Mouse (Mus musculus): ENCODE data around the gene Svs3b. TPM values are rescaled to one million over a fixed set of nuclear protein-coding genes. Genes with fewer than 3 reads are reported as not detected.
"Not testable (repeated sequence)": the region's sequence is repeated elsewhere in the genome, so short reads cannot be mapped to it uniquely, and the experiment has no call there.

Svs3b gene
- total RNA-seq (2014; fragmentation: Nextera tagmentation), result not detected in 2 replicates
- total RNA-seq (2017), result not detected in 2 replicates

DNA sequence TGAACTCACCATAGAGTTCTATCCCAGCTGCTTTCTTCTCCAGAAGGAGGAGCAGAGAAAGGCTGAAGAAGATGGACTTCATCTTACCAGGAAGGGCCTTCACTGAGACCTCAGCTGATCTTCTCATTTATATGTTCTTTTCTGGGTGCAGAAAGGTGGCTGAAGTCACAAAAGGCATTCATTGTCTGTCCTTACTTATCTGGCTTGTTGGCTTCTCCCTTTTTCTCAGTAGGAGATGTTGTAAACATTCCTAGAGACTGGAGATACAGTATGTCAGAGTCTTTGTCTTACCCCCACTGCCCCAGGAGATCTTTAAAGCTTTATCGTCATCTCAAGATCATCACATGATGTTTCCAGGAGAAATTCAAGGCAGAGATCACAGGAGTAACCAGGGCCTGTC, at the start of gene Svs3b:
Gene Svs3b, minus strand, starts transcription at position 101 of the 400 bp plus-strand sequence.
- ATAC-seq (replicated peaks; ENCODE audit: poor library complexity, severe bottlenecking), result not testable (repeated sequence)

DNA sequence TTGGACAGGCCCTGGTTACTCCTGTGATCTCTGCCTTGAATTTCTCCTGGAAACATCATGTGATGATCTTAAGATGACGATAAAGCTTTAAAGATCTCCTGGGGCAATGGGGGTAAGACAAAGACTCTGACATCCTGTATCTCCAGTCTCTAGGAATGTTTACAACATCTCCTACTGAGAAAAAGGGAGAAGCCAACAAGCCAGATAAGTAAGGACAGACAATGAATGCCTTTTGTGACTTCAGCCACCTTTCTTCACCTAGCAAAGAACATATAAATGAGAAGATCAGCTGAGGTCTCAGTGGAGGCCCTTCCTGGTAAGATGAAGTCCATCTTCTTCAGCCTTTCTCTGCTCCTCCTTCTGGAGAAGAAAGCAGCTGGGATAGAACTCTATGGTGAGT, 32.5 kb upstream of the Svs3b start, which contains the start of gene Svs3a:
Gene Svs3a, plus strand, starts transcription at position 301 of the 400 bp plus-strand sequence.
- not testable (repeated sequence) for ATAC-seq (replicated peaks; ENCODE audit: poor library complexity, severe bottlenecking)

DNA sequence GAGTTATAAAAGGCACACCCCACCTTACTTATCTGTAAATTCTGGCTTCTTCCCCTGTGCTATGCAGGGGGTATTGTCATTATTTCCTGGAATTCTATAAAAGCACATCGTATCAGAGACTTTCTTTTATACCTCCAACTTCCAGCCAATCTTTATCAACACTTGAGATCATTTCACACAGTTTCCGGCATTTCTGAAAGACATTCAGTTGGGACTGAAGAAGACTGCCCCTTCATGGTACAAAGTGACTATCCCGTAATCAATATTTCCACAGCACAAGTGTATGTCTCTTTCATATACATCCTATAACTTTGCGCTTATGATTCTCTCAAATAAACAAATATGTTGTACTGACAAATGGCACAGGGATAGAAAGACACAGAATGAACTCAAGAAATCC, 21.9 kb upstream of the Svs3b start, which contains the start of gene Svs4:
Gene Svs4, minus strand, starts transcription at position 101 of the 400 bp plus-strand sequence.
- no peak for ATAC-seq (replicated peaks; ENCODE audit: poor library complexity, severe bottlenecking)

DNA sequence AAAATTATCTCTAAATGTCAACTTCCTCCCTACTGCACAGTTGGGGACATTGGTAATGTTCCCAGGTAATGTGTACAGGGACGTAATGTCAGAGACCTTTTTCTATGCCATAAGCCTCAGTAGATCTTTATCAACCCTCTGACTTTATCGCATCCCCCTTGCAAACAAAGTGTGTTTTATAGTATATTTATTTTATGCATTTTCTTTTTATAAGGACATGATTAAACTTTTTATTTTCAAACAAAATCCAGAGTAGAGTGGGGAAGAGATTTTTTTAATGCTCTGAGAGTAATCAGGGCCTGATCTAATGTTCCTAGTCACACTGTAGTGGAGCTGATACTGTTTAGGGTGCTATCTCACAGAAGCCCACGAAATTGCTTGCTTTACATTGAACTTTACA, 18.1 kb downstream of the Svs3b start, which contains the start of gene Svs2:
Gene Svs2, minus strand, starts transcription at position 101 of the 400 bp plus-strand sequence.
- no peak for ATAC-seq (replicated peaks; ENCODE audit: poor library complexity, severe bottlenecking)

DNA sequence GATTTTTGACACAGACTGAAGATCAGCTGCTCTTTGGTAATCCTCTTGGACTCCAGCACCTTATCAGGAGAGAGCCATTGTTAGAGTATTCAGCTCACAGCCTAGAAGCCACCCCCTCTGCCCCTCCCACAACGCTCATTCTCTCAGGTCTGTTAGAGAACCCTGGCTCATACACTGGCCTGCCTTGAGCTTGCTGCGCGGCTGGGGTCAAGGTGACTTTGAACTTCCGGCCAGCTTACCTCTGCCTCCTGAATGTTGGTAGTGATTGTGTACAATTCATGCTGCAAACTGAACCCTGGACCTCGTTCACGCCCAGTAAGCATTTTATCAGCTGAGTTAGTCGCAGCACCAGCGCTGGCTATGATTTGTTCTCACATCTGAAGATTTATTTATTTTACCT, 23.8 kb downstream of the Svs3b start:
- ATAC-seq (replicated peaks; ENCODE audit: poor library complexity, severe bottlenecking), result no peak

DNA sequence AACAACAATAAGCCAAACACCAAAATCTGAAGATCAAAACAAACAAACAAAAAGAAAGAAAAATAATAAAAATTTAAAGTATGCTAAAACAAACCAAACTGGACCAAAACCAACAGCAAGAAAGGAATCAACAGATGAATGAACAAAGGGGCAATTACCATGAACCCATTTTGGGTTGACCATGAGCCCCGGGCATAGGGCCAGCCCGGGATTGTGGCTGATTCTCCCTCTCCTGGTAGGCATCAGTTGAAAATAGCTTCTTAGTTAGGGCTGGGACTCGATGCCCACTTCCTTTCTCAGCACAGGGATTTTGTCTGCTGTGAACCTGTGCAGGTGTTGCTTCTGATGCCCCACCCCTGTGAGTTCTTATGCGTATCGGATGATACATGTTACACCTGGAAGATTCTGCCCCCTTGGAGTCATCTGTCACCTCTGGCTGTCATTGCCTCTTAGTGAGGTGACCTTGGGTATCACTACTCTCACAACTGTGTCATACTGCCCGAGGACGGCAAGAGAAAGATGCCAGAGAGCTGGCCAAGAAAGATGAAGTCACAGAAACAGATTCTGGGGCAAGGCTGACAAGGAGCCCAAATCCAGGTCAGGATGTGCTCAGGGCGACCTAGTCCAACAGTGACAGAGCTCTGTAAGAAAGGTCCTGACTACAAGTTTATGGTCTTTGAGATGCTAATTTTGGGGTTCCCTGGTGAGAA, 27.9 kb downstream of the Svs3b start:
- ATAC-seq (replicated peaks; ENCODE audit: poor library complexity, severe bottlenecking), result no peak

DNA sequence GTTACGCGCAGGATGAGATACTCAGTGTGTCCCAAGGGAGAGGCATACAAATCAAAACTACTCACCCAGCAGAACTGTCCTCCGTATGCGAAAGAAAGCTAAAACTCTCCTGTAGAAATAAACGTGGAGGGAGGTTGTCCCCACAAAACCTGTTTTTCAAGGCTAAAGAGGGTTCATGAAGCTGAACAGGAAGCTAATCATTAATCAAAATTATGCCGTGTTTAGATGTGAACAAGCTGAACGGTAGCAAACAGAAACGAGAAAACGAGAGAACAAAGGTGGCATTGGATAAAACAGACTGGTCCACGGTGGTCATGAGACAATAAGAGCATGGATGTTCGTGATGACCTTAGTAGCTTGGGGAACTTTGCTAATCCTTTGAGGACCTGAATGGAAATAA, 34.9 kb downstream of the Svs3b start, which contains the start of gene Wfdc15b:
Gene Wfdc15b, minus strand, starts transcription at position 139 of the 400 bp plus-strand sequence.
- no peak for ATAC-seq (replicated peaks; ENCODE audit: poor library complexity, severe bottlenecking)

DNA sequence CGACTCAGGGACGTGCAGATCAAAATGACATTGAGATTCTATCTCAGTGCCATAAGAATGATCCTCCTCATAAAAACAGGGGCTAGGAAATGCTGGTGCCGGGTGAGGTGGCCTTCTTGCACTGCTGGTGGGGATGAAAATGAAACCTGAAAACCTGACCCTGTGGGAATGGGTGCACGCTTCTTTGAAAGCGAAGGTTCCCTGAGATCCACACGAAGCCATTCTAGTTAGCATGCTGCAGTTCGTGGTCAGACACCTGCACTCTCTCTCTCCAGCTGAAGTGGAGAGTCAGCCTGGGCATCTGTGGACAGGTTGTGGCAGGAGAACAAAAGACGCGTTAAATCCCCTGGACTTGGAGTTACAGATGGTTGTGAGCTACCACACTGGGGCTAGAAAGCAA, 37.1 kb downstream of the Svs3b start:
- no peak for ATAC-seq (replicated peaks; ENCODE audit: poor library complexity, severe bottlenecking)

DNA sequence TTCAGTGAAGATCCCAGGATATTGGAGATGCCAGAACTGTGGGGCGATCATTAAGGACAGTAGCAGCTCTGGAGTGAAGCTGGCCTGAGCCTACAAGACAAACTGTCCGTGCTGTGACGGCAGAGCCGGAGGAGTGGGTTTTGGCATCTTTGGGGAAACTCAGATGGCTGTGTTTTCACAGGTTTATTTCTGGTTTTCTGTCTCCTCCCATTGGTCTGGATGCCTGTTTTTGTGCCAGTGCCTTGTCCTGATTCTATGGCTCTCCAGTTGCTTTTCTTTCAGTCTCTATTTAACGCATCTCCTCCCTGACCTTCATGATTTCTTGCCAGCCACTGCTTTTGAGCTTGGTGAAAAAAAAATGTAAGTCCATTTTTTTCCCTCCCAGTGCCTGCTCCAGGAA, 43.7 kb downstream of the Svs3b start:
- ATAC-seq (replicated peaks; ENCODE audit: poor library complexity, severe bottlenecking), result no peak

DNA sequence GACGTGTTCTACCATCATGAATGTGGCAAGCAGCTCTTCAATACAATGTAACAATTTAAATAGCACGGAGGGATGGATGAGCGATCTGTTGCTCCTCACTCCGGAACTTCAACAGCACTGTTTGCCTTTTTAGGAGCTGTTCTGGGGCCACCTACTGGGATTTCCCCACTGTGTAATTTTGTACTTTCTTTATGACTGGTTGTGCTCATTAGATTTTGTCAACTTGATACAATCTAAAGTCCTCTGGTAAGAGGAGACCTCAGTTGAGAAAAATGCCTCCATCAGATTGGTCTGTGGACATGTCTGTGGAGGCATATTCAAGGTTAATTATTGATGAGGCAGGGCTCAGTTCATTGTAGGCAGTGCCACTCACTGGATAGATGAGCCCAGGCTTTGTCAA, 45.5 kb downstream of the Svs3b start:
- no peak for ATAC-seq (replicated peaks; ENCODE audit: poor library complexity, severe bottlenecking)

DNA sequence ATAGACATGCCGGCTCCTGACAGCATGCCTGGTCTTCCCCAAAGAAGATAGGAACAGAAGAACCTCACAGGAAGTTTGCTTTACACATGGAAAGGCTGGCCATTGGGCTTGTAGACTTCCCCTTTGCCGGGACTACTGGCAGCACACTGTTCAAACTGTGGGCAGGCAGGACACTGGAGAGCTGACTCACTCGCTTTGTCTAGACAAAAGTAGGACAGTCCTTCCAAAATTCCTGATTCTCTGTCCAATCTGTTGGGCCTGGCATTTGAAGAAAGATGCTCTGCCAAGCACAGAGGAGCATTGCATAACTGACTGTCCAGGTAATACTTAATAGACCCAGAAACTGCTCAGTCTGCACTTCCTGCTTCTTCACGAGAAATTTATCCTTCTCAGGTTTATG, 49.8 kb downstream of the Svs3b start:
- ATAC-seq (replicated peaks; ENCODE audit: poor library complexity, severe bottlenecking), result no peak

DNA sequence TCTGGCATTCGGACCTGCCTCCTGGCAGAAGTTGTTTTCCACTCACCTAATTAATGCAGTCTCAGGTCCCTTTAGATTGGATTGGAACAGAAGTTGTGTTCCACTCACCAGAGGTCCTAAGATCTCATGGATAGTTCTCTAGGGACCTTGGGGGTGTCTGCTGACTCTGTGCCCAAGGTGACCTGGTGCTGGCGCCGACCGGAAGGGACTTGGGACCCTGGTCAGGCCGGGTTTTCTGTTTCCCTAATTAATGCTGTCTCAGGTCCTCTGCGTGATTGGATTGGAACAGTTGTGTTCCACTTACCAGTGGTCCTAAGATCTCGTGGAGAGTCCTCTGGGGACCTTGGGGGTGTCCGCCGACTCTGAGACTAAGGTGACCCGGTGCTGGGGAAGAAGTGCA, 50.4 kb downstream of the Svs3b start:
- not testable (repeated sequence) for ATAC-seq (replicated peaks; ENCODE audit: poor library complexity, severe bottlenecking)

Other genes with a start within 250 kb of the Svs3b start
- gene Pabpc1l, start 231.2 kb downstream of the Svs3b start, total RNA-seq (2014; fragmentation: Nextera tagmentation), result not detected in 2 replicates
- not detected in 2 replicates for gene Pabpc1l, start 231.2 kb downstream of the Svs3b start, total RNA-seq (2017)
- 132 and 145 TPM in 2 replicates for gene Stk4, start 186.3 kb downstream of the Svs3b start, total RNA-seq (2014; fragmentation: Nextera tagmentation)
- 123 and 133 TPM in 2 replicates for gene Stk4, start 186.3 kb downstream of the Svs3b start, total RNA-seq (2017)
- 58.6 and 64.2 TPM in 2 replicates for gene Tomm34, start 185.5 kb downstream of the Svs3b start, total RNA-seq (2014; fragmentation: Nextera tagmentation)
- 41.7 and 51.4 TPM in 2 replicates for gene Tomm34, start 185.5 kb downstream of the Svs3b start, total RNA-seq (2017)
- gene Kcns1, start 85.5 kb downstream of the Svs3b start, total RNA-seq (2014; fragmentation: Nextera tagmentation), result 0.41 TPM in 1 of 2 replicates, not detected in the other
- gene Kcns1, start 85.5 kb downstream of the Svs3b start, total RNA-seq (2017), result 0.26 and 0.60 TPM in 2 replicates
- gene Wfdc5, start 73.9 kb downstream of the Svs3b start, total RNA-seq (2014; fragmentation: Nextera tagmentation), result not detected in 2 replicates
- gene Wfdc5, start 73.9 kb downstream of the Svs3b start, total RNA-seq (2017), result not detected in 2 replicates
- not detected in 2 replicates for gene Wfdc12, start 66.0 kb downstream of the Svs3b start, total RNA-seq (2014; fragmentation: Nextera tagmentation)
- gene Wfdc12, start 66.0 kb downstream of the Svs3b start, total RNA-seq (2017), result 0.88 TPM in 1 of 2 replicates, not detected in the other
- not detected in 2 replicates for gene Wfdc15a, start 56.5 kb downstream of the Svs3b start, total RNA-seq (2014; fragmentation: Nextera tagmentation)
- gene Wfdc15a, start 56.5 kb downstream of the Svs3b start, total RNA-seq (2017), result not detected in 2 replicates
- not detected in 2 replicates for gene Wfdc15b, start 35.0 kb downstream of the Svs3b start, total RNA-seq (2014; fragmentation: Nextera tagmentation)
- not detected in 2 replicates for gene Wfdc15b, start 35.0 kb downstream of the Svs3b start, total RNA-seq (2017)
- not detected in 2 replicates for gene Svs2, start 18.2 kb downstream of the Svs3b start, total RNA-seq (2014; fragmentation: Nextera tagmentation)
- not detected in 2 replicates for gene Svs2, start 18.2 kb downstream of the Svs3b start, total RNA-seq (2017)
- not detected in 2 replicates for gene Svs4, start 21.8 kb upstream of the Svs3b start, total RNA-seq (2014; fragmentation: Nextera tagmentation)
- not detected in 2 replicates for gene Svs4, start 21.8 kb upstream of the Svs3b start, total RNA-seq (2017)
- not detected in 2 replicates for gene Svs3a, start 32.6 kb upstream of the Svs3b start, total RNA-seq (2014; fragmentation: Nextera tagmentation)
- not detected in 2 replicates for gene Svs3a, start 32.6 kb upstream of the Svs3b start, total RNA-seq (2017)
- gene Svs6, start 60.1 kb upstream of the Svs3b start, total RNA-seq (2014; fragmentation: Nextera tagmentation), result not detected in 2 replicates
- gene Svs6, start 60.1 kb upstream of the Svs3b start, total RNA-seq (2017), result not detected in 2 replicates
- gene Svs5, start 76.1 kb upstream of the Svs3b start, total RNA-seq (2014; fragmentation: Nextera tagmentation), result not detected in 2 replicates
- not detected in 2 replicates for gene Svs5, start 76.1 kb upstream of the Svs3b start, total RNA-seq (2017)
- gene Slpi, start 132.5 kb upstream of the Svs3b start, total RNA-seq (2014; fragmentation: Nextera tagmentation), result 228 and 251 TPM in 2 replicates
- 46.7 and 49.3 TPM in 2 replicates for gene Slpi, start 132.5 kb upstream of the Svs3b start, total RNA-seq (2017)
- not detected in 2 replicates for gene Rbpjl, start 146.5 kb upstream of the Svs3b start, total RNA-seq (2014; fragmentation: Nextera tagmentation)
- gene Rbpjl, start 146.5 kb upstream of the Svs3b start, total RNA-seq (2017), result not detected in 2 replicates
- not detected in 2 replicates for gene Matn4, start 148.5 kb upstream of the Svs3b start, total RNA-seq (2014; fragmentation: Nextera tagmentation)
- gene Matn4, start 148.5 kb upstream of the Svs3b start, total RNA-seq (2017), result not detected in 2 replicates
- gene Sdc4, start 187.2 kb upstream of the Svs3b start, total RNA-seq (2014; fragmentation: Nextera tagmentation), result not detected in 2 replicates
- gene Sdc4, start 187.2 kb upstream of the Svs3b start, total RNA-seq (2017), result not detected in 2 replicates
- gene Sys1, start 200.3 kb upstream of the Svs3b start, total RNA-seq (2014; fragmentation: Nextera tagmentation), result 30.4 and 35.3 TPM in 2 replicates
- 11.5 and 18.1 TPM in 2 replicates for gene Sys1, start 200.3 kb upstream of the Svs3b start, total RNA-seq (2017)
- not detected in 2 replicates for gene Gm20458, start 204.3 kb upstream of the Svs3b start, total RNA-seq (2014; fragmentation: Nextera tagmentation)
- gene Gm20458, start 204.3 kb upstream of the Svs3b start, total RNA-seq (2017), result not detected in 2 replicates
- not detected in 2 replicates for gene Trp53tg5, start 217.1 kb upstream of the Svs3b start, total RNA-seq (2014; fragmentation: Nextera tagmentation)
- not detected in 2 replicates for gene Trp53tg5, start 217.1 kb upstream of the Svs3b start, total RNA-seq (2017)
- 5.6 TPM in 1 of 2 replicates, not detected in the other for gene Dbndd2, start 229.5 kb upstream of the Svs3b start, total RNA-seq (2014; fragmentation: Nextera tagmentation)
- 0.46 and 0.95 TPM in 2 replicates for gene Dbndd2, start 229.5 kb upstream of the Svs3b start, total RNA-seq (2017)
- 97.1 and 103 TPM in 2 replicates for gene Pigt, start 240.9 kb upstream of the Svs3b start, total RNA-seq (2014; fragmentation: Nextera tagmentation)
- gene Pigt, start 240.9 kb upstream of the Svs3b start, total RNA-seq (2017), result 27.2 and 27.5 TPM in 2 replicates